Mouse (Mus musculus): ENCODE measurements around the gene Phkg2.
"Not testable (repeated sequence)": the region's sequence is repeated elsewhere in the genome, so short reads cannot be mapped to it uniquely, and the experiment has no call there.

The Phkg2 gene

DNA sequence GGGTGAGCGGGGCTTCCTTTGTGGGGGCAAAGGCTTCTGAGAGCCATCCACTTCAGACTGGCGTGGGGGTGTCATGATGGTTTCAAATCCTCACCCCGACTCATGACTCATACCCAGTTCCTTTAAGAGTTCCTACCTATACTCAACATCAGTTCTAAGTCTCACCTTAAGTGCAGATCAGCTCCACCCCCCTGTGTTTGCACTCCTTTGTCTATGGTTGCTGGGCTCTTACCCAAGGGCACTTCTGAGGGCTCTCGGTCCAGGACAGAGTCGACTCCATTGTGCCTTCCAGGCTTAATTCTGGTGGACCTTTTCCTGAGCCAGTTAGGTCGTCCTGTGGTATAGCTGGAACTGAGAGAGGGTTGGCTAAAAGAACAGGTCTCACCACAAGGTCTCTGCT is 34.0 kb downstream of the Phkg2 start:
- DNase-seq, result no peak

- DNase-seq, result no peak
Observed at GRCm38 (mm10) chr7:127611011-127611410, 37.9 kb downstream of the Phkg2 start.

DNA sequence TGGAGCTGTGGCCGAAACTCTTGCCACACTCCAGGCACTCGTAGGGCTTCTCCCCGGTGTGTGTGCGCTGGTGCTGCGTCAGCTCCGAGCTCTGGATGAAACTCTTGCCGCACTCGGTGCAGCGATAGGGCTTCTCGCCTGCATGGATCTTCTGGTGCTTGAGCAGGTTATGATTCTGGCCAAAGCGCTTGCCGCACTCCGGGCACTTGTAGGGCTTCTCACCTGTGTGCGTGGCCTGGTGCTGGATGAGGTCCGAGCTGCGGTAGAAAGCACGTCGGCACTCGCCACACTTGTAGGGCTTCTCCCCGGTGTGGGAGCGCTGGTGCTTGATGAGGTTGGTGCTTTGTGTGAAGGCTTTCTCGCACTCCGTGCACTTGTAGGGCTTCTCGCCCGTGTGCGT is 38.4 kb downstream of the Phkg2 start:
- DNase-seq, result no peak

GRCm38 (mm10) chr7:127613501-127613900 is 40.4 kb downstream of the Phkg2 start:
- DNase-seq, result no peak

- no peak for DNase-seq
Observed at GRCm38 (mm10) chr7:127614091-127614490, 41.0 kb downstream of the Phkg2 start.

DNA sequence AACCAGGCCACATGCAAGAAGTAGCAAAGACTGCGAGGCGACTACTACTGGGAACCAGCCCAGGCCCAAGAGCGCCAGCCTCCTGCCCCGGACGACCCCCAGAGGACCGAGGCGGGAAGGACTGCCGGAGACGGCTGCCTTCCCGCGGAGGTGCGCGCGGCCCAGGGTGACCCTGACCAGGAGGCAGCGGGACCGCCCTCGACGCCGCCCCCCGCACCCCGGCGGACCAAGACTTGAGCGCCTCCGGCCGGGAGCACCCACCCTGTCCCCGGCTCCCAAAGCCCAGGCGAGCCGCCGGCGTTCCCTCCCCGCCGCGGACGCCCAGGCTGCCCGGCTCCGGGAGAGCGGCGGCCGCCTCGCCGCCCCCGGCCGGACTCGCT is 41.4 kb downstream of the Phkg2 start:
- no peak for DNase-seq

DNA sequence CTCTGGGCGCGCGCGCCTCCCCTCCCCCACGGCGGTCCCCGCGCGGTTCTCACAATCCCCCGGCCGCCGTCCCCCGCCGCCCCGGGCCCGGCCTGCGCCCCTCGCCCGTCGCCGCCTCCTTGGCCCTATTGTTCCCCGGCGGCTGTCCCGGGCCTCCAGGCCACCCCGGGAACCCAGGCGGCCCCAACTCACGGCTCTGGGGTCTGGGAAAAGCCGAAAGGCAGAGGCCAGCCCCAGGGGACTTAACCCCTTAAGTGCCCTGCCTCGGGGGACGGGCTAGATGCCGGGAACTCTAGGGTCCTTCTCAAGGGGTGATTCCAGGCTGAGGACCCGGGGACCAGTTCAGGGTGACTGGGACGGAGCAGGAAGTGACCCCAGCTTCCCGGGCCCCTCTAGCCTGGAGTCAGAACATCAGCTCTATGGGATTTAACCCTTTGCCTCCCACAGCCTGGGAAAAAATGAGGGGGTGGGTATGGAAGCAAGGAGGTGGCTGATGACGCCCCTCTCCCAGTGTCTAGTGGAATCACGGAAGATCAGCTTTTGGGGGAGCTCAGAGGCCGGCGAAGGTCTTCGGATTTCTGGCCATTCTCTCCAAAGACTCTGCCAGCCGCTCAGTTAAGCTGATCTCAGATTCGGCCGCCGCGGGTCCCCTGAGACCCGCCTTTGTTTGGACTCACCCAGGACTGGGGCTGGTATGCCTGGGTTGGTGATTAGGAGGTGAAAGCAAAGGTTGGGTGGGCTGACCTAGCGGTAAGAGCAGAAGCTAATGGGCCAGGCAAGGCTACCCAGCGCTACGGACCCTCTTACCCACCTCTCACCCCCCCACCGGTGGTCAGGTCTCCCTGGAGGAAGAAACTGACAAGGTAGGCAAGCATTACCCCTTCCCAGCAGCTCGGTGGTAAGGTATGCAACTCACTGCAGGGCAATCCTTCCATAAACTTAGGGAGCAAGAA is 42.0 kb downstream of the Phkg2 start, which contains the start of gene Zfp629:
Gene Zfp629, minus strand, starts transcription at position 907 of the 953 bp plus-strand sequence.
- DNase-seq, result peak; percentile 68

DNA sequence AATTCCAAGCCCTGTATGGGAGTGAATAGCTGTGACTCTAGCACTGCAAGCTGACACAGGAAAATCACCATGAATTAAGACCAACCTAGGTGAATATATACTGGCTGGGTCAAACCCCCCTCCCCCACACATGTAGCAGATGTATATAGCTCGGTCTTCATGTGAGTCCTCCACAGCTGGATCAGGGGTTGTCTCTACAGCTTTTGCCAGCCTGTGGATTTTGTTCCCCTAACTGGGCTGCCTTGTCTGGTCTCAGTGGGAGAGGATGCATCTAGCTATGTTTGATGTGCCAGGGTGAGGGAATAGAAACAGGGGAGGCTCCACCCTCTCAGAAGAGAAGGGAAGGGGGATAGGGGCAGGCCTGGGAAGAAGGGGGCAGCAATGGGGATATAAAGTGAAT is 43.2 kb downstream of the Phkg2 start:
- no peak for DNase-seq

DNA sequence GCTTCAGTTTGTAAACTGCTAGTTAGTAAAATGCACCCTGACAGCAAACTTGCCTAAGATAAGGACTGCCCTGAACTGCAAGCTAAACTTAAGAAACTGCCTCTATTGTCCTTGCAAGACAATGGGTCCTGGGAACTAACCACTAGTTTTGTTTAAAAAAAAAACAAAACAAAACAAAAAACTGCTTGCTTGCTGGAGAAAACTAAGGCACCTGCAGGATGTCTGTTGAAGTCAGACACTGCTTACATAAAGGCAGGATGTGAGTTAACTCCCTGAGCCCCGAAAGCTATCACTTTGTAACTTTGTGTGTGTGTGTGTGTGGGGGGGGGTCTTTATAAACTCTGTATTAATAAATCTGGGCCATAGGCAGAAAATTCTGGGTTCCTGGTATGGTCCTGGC is 43.7 kb downstream of the Phkg2 start:
- DNase-seq, result no peak

DNA sequence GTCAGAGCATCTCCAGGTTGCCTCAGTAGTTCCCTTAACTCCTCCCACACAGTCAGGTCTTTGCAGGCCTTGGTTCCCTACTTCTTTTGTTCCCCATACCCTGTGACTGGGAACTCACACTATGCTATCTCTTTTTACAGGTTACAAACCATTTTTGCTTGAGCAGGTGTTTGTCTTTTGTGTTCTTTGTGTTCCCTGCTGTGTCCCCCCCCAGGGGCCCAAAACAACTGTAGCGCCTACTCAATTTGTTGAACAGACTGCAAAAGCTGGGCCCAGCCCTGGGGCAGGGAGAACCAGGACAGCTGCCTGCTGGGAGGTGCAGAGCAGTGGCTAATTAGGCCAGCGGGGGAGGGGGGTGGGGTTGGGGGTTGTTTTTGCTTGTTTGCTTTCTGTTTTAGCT is 44.8 kb downstream of the Phkg2 start:
- DNase-seq, result no peak

DNA sequence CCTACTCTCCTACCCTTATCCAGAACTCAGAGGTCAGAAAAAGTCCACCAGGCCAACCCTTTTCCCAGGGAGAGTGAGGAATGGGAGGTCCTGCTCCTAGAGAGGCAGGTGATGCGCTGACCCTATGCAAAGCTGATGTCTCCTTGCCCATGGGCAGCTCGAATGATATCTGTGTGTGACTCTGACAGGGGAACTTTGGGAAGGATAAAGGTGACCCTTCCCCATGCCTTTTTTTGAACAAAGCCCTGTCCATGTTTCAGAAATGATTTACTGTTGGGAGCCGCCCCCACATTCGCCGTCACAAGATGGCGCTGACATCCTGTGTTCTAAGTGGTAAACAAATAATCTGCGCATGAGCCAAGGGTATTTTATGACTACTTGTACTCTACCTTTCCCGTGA is 45.3 kb downstream of the Phkg2 start:
- not testable (repeated sequence) for DNase-seq

DNA sequence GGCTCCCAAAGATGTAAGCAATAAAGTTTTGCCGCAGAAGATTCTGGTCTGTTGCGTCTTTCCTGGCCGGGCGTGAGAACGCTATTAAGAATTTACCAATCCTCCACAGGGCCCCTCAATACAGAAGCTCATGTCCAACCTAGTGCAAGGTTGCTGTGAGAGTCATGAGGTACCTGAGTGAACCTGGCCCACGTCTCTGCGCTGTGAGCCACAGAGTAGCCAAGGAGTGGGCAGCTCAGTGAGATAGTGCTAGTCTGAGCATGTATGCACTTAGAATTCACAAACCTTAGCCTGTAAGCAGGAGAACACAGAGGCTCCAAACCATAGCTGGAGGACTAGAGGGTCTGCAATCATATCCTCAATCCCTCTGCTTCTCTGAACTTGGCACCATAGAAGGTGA is 52.9 kb downstream of the Phkg2 start:
- no peak for DNase-seq

DNA sequence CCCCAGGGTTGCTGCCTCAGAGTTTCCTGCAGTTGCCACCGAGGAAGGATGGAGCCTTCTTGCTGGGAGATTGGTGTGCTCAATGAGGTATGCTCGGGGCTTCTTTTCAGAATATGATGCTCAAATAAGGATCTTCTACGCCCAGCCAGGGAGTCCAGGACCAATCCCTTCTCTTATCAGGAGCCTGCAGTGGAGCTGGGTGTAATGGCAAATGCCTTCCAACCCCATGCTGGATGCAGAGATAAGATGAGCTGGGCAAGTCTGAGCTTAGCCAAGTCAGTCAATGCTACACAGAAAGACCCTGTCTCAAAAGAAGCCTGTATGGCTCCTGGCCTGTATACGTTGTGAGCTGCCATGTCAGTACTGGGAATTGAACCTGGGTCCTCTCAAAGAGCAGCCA is 53.3 kb downstream of the Phkg2 start:
- DNase-seq, result no peak

DNA sequence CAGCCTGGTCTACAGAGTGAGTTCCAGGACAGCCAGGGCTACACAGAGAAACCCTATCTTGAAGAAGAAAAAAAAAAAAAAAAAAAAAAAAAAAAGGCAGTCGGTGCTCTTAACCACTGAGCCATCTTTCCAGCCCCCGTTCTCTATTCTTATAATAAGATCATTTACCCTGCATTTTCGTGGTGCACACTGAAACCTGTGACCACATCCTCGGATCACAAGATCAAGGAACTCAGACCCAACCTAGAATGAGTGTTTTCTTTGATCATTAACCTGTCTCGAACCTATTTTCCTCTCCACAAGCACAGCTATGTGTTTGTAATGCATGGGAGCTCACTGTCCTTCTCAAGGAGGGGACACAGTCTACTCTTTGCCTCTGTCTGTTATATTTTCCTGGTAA is 55.5 kb downstream of the Phkg2 start:
- DNase-seq, result no peak

- no peak for DNase-seq
Observed at GRCm38 (mm10) chr7:127631416-127631815, 58.3 kb downstream of the Phkg2 start.
